Mouse (Mus musculus) stomach, embryonic 14.5 days (tissue): ENCODE results near the gene Dclre1b. TPM values are rescaled to one million over a fixed set of nuclear protein-coding genes. Genes with fewer than 3 reads are reported as not detected.
"Not testable (repeated sequence)": the region's sequence is repeated elsewhere in the genome, so short reads cannot be mapped to it uniquely, and the experiment has no call there.

Source experiments
- ATAC-seq: fragments of 200-750 bp; cut with Nextera tagmentation; 2 replicates; pipeline ENCODE4 v1.8.0; 2017; ENCODE audit warnings: low read depth, moderate TSS enrichment; ENCODE audit not compliant: insufficient number of reproducible peaks, insufficient read depth, low FRiP score
- H3K27ac ChIP-seq: fragments of 300-500 bp; sonication (generic); 2 replicates; pipeline ENCODE4 v1.5.1; 2014; ENCODE audit warnings: mild to moderate bottlenecking, low read length, moderate library complexity, mixed read lengths
- H3K27me3 ChIP-seq: fragments of 300-500 bp; sonication (generic); 2 replicates; pipeline ENCODE4 v1.6.1; 2014; ENCODE audit warnings: low read length, control low read depth, mixed read lengths; ENCODE audit not compliant: control insufficient read depth, insufficient read depth
- H3K36me3 ChIP-seq: fragments of 300-500 bp; sonication (generic); 2 replicates; pipeline ENCODE4 v1.6.1; 2014; ENCODE audit warnings: mild to moderate bottlenecking, control low read depth, low read length, moderate library complexity, mixed read lengths; ENCODE audit not compliant: control insufficient read depth, insufficient read depth
- H3K4me1 ChIP-seq: fragments of 300-500 bp; sonication (generic); 2 replicates; pipeline ENCODE4 v1.6.1; 2014; ENCODE audit warnings: low read length, control low read depth, mixed read lengths; ENCODE audit not compliant: control insufficient read depth, insufficient read depth
- H3K4me2 ChIP-seq: fragments of 300-500 bp; sonication (generic); replicated peaks from 2 replicates; pipeline ENCODE4 v1.6.1; 2014; ENCODE audit warnings: low read depth, low read length, control low read depth
- H3K4me3 ChIP-seq: fragments of 300-500 bp; sonication (generic); 2 replicates; pipeline ENCODE4 v1.5.1; 2014; ENCODE audit warnings: low read depth, low read length, control low read depth
- H3K9ac ChIP-seq: fragments of 300-500 bp; sonication (generic); replicated peaks from 2 replicates; pipeline ENCODE4 v1.6.1; 2014; ENCODE audit warnings: low read depth, mild to moderate bottlenecking, control low read depth, low read length, moderate library complexity, mixed read lengths
- H3K9me3 ChIP-seq: fragments of 300-500 bp; sonication (generic); 2 replicates; pipeline ENCODE4 v1.6.1; 2016; ENCODE audit warnings: low read depth, low read length, control low read depth; ENCODE audit not compliant: control insufficient read depth
- WGBS: fragments of 180-500 bp; shearing (Covaris S2); extraction: QIAGEN DNeasy Blood & Tissue Kit; methylation state at CpG from one replicate; pipeline ENCODE4 v1.1.7; 2014; 5-methylcytosine and 5-hydroxymethylcytosine counted together
- polyA plus RNA-seq: library from polyadenylated mRNA; unstranded; fragments of >200 nt; fragmentation: Nextera tagmentation; extraction: Ambion mirVana; gene quantifications from 2 replicates; pipeline ENCODE4 v1.2.1, GENCODE M21; 2014

The Dclre1b gene
- polyA plus RNA-seq, 1 experiment from 2014 or later: 30.9 TPM

- no peak overlapping the region for H3K4me3 ChIP-seq
- H3K27me3 ChIP-seq: no peaks in the 10 kb centered on the region
- no peak overlapping the region for H3K4me2 ChIP-seq
- 73% methylated on average over 9 of the region's 9 CpGs for WGBS
- H3K9me3 ChIP-seq: no peaks in the 10 kb centered on the region
- H3K9ac ChIP-seq: no peak overlapping the region
- no peak overlapping the region for H3K27ac ChIP-seq
- no peaks in the 10 kb centered on the region for H3K4me1 ChIP-seq
- no peaks in the 10 kb centered on the region for H3K36me3 ChIP-seq
- no peak for ATAC-seq
Observed at GRCm38 (mm10) chr3:103850644-103851363, 41.6 kb upstream of the Dclre1b start.

- not testable (repeated sequence) for H3K27ac ChIP-seq, H3K4me1 ChIP-seq, H3K9me3 ChIP-seq, H3K4me2 ChIP-seq, H3K27me3 ChIP-seq, H3K9ac ChIP-seq, H3K4me3 ChIP-seq, H3K36me3 ChIP-seq, ATAC-seq
- WGBS: 87% methylated on average over 7 of the region's 7 CpGs
Observed at GRCm38 (mm10) chr3:103840946-103841345, 31.7 kb upstream of the Dclre1b start.

- not testable (repeated sequence) for H3K27ac ChIP-seq, H3K9ac ChIP-seq, H3K36me3 ChIP-seq, H3K4me1 ChIP-seq, H3K27me3 ChIP-seq, ATAC-seq, H3K4me2 ChIP-seq, H3K9me3 ChIP-seq, H3K4me3 ChIP-seq
- WGBS: 88% methylated on average over 3 of the region's 3 CpGs
Observed at GRCm38 (mm10) chr3:103840195-103840594, 31.0 kb upstream of the Dclre1b start.

- H3K27ac ChIP-seq: no peak overlapping the region
- no peaks in the 10 kb centered on the region for H3K9me3 ChIP-seq
- H3K27me3 ChIP-seq: no peaks in the 10 kb centered on the region
- H3K9ac ChIP-seq: no peak overlapping the region
- H3K4me1 ChIP-seq: no peaks in the 10 kb centered on the region
- no peak overlapping the region for H3K4me3 ChIP-seq
- no peak for ATAC-seq
- no peaks in the 10 kb centered on the region for H3K36me3 ChIP-seq
- WGBS: 86% methylated on average over 6 of the region's 6 CpGs
- H3K4me2 ChIP-seq: no peak overlapping the region
Observed at GRCm38 (mm10) chr3:103839711-103840110, 30.5 kb upstream of the Dclre1b start.

GRCm38 (mm10) chr3:103836453-103836852 lies 27.2 kb upstream of the Dclre1b start:
- 95% methylated on average over 5 of the region's 5 CpGs for WGBS
- Histone ChIP-seq H3K27me3 (no peaks in the 10 kb centered on the region), H3K4me2 (no peak overlapping the region), H3K9ac (no peak overlapping the region), H3K9me3 (no peaks in the 10 kb centered on the region), H3K27ac (no peak overlapping the region), H3K36me3 (no peaks in the 10 kb centered on the region), H3K4me3 (no peak overlapping the region), H3K4me1 (no peaks in the 10 kb centered on the region)
- ATAC-seq: no peak

GRCm38 (mm10) chr3:103835951-103836310 lies 26.7 kb upstream of the Dclre1b start:
- Histone ChIP-seq H3K27me3 (no peaks in the 10 kb centered on the region), H3K4me2 (no peak overlapping the region), H3K27ac (no peak overlapping the region), H3K4me3 (no peak overlapping the region), H3K36me3 (no peaks in the 10 kb centered on the region), H3K9me3 (no peaks in the 10 kb centered on the region), H3K9ac (no peak overlapping the region), H3K4me1 (no peaks in the 10 kb centered on the region)
- no peak for ATAC-seq
- WGBS: 75% methylated on average over 10 of the region's 10 CpGs

GRCm38 (mm10) chr3:103835272-103835950 lies 26.2 kb upstream of the Dclre1b start:
- Histone ChIP-seq H3K4me2 (no peak overlapping the region), H3K4me3 (no peak overlapping the region), H3K36me3 (no peaks in the 10 kb centered on the region), H3K9ac (no peak overlapping the region), H3K27ac (no peak overlapping the region), H3K27me3 (no peaks in the 10 kb centered on the region), H3K9me3 (no peaks in the 10 kb centered on the region), H3K4me1 (no peaks in the 10 kb centered on the region)
- no peak for ATAC-seq
- WGBS: 76% methylated on average over 6 of the region's 6 CpGs

- Histone ChIP-seq H3K4me1 (no peaks in the 10 kb centered on the region), H3K27me3 (no peaks in the 10 kb centered on the region), H3K27ac (no peak overlapping the region), H3K4me3 (no peak overlapping the region), H3K9ac (no peak overlapping the region), H3K9me3 (no peaks in the 10 kb centered on the region), H3K4me2 (no peak overlapping the region), H3K36me3 (no peaks in the 10 kb centered on the region)
- no peak for ATAC-seq
- 89% methylated on average over 2 of the region's 2 CpGs for WGBS
Observed at GRCm38 (mm10) chr3:103834001-103834400, 24.8 kb upstream of the Dclre1b start.

- Histone ChIP-seq H3K36me3 (no peaks in the 10 kb centered on the region), H3K4me1 (no peaks in the 10 kb centered on the region), H3K4me2 (no peak within 1 kb of the TSS), H3K27ac (no peak within 1 kb of the TSS), H3K9ac (no peak within 1 kb of the TSS), H3K27me3 (no peaks in the 10 kb centered on the region), H3K9me3 (no peaks in the 10 kb centered on the region), H3K4me3 (no peak within 1 kb of the TSS)
- ATAC-seq: no peak
Observed at GRCm38 (mm10) chr3:103832426-103832825, 23.2 kb upstream of the Dclre1b start, which contains the start of gene Bcl2l15. Gene Bcl2l15 (plus strand): TSS chr3:103832601.
